Mouse (Mus musculus) embryonic fibroblast, embryonic 13.5 days (primary cell): ENCODE measurements around the gene Ttc23. TPM values are rescaled to one million over a fixed set of nuclear protein-coding genes. Genes with fewer than 3 reads are reported as not detected.

ENCODE experiments used
- H3K27ac ChIP-seq: 2 replicates; pipeline ENCODE4 v1.5.1; 2012; ENCODE audit warnings: low read length, control low read depth, inconsistent platforms; ENCODE audit not compliant: insufficient read depth
- H3K4me1 ChIP-seq: 2 replicates; pipeline ENCODE4 v1.6.1; 2011; ENCODE audit warnings: low read length; ENCODE audit not compliant: control insufficient read depth, insufficient read depth
- H3K4me3 ChIP-seq: 2 replicates; pipeline ENCODE4 v1.5.1; 2011; ENCODE audit warnings: mild to moderate bottlenecking, control low read depth, low read length; ENCODE audit not compliant: insufficient read depth
- CTCF ChIP-seq: IDR thresholded peaks from 2 replicates; pipeline ENCODE4 v1.5.1; 2011; ENCODE audit warnings: mild to moderate bottlenecking, control low read depth, low read length, moderate library complexity, borderline replicate concordance; ENCODE audit not compliant: insufficient read depth
- POLR2A ChIP-seq: IDR thresholded peaks from 2 replicates; pipeline ENCODE4 v1.6.1; 2011; ENCODE audit warnings: low read depth, mild to moderate bottlenecking, control low read depth, low read length, moderate library complexity
- polyA plus RNA-seq: library from polyadenylated mRNA; stranded (reverse); fragments of >200 nt; gene quantifications from 2 replicates; pipeline ENCODE4 v1.2.4, GENCODE M21; 2011; ENCODE audit warnings: low read depth; ENCODE audit not compliant: missing spikeins, insufficient read length

The Ttc23 gene
- polyA plus RNA-seq, 1 experiment: 54.8 TPM

DNA sequence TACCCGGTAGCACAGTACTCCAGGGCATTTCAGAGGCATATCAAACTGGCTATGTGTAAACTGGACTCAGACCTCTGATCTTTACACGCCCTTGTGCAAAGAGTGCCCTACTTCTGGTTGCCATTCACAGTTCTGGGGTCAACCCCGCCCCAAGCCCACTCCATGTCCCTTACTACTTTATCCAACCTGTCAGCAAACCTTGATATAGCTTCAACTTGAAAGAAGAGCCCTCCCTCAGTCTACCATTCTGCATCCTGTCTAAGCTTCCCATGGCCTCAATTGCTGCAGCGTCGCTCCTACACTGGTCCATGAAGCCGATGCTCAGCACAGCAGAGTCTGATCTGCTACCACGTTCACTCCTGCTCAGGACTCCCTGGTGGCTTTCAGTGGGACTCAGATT, 108.2 kb downstream of the Ttc23 start:
- TF ChIP-seq CTCF: no peak
- Histone ChIP-seq H3K27ac (no peak overlapping the region), H3K4me3 (no peak overlapping the region), H3K4me1 (no peaks in the 10 kb centered on the region)

DNA sequence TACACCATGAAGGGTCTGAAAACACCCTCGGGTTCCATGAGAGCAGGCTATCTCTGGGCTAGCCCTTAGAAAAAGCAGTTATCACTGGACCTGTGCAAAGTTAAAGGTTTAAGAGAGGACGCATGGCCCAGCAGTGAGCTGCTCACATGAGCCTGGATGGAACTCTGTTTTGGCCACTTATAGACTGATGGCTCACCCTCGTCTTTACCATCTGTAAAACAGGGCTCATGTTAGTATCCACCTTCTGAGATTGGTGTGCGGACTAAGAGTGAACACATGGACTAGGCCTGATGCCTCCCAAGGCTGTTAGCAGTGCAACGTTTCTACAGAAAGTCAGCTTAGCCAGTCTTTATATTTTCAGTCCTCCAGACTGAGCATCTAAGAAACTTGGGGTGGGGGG, 109.4 kb downstream of the Ttc23 start:
- Histone ChIP-seq H3K4me1 (no peaks in the 10 kb centered on the region), H3K4me3 (no peak overlapping the region), H3K27ac (no peak overlapping the region)
- TF ChIP-seq CTCF: no peak
- no peak for TF ChIP-seq POLR2A

DNA sequence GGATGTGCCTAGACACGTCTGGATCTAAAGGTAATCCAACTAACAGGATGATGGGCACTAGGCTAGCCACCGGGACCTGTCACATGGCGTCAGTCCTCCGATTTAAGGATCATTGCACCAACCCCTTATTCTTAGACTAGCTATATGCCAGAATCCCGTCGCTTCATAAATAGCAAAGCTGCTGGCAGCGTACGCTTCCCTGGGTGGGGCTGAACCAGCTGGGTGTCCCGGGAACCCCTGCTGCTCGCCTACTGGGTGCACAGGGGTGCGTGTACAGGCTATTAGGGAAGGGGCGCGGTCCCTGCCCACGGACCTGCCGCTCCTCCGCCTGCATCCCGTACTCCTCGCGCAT, 111.3 kb downstream of the Ttc23 start:
- TF ChIP-seq POLR2A (no peak), CTCF (no peak)
- Histone ChIP-seq H3K4me1 (no peaks in the 10 kb centered on the region), H3K27ac (no peak overlapping the region), H3K4me3 (peak overlapping the region; percentile 37)

DNA sequence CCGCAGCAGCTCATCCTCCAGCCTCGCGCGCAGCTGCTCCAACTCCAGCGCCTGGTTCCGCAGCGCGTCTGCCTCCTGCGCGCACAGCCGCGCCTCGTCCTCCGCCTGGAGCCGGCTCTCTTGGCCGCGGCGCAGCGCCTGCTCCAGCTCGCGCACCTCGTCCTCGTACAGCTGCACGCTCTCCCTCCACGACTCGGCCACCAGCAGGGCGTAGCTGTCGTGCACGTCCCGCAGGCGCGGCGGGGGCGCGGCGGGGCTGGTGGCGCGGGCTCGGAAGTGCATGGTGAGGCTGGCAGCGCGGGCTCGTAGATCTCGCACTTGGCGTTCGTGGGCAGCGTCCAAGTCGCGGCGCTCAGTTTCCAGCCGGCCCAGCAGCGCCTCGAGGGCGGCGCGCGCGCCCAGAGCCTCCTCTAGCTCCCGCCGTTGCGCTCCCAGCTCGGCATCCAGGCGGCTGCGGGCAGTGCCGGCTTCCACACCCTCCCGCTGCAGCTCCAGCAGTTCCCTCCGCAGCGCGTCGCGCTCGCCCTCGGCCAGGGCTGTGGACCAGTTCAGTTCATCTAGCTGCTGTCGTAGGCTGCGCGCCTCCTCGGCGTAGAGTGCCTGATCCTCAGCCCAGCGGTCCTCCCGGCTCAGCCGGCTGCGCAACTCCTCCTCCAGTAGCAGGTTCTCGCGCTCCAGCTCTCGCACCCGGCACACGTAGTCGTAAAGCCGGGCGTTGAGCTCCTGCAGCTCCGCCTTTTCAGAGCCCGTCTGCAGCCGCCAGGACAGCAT, 111.8 kb downstream of the Ttc23 start:
- Histone ChIP-seq H3K4me3 (peak overlapping the region; percentile 37), H3K4me1 (no peaks in the 10 kb centered on the region), H3K27ac (no peak overlapping the region)
- no peak for TF ChIP-seq CTCF
- no peak for TF ChIP-seq POLR2A

DNA sequence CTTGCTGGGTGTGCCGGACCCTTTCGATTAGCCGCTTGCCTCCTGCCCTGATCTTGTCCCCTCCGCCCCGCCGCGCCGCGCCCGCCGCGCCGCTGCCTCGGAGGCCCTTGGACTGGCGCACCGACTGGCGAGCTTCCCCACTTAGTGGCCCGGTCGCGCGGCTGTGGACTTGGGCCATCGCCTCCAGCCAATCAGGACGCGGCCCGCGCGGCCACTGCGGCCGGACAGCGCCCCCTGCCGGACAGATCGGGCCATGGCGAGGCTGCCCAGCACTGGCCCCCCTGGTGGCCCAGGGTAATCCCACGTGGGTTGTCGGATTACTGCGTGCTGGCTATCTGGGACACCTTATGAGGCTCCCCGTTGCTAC, 112.4 kb downstream of the Ttc23 start, which contains the start of gene Synm:
TSS of gene Synm (minus strand) at position 114 of the 367 bp plus-strand sequence.
- Histone ChIP-seq H3K4me1 (no peaks in the 10 kb centered on the region), H3K4me3 (peak within 1 kb of the TSS; percentile 37), H3K27ac (no peak within 1 kb of the TSS)
- TF ChIP-seq POLR2A (peak; percentile 22; the same call in 1 of the 2 replicates), CTCF (peak; percentile 82)

DNA sequence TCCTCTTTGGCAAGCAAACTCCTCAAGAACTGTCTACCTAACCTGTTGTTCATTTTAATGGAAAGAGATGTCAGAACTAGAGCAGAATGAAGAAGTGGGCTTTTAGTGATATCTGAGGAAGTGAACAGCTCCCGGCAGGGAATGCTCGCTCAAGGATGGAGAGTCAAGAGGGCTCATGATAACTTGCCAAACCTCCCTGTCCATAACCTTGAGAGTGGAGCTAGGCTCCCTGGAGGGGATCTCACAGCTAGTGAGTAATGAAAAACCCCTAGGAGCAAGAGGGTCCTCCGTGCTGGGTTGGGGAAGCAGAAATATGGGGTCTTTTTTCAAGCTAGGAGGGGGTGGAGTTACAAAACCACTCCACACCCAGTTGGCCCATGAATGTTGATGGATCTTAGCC, 116.4 kb downstream of the Ttc23 start:
- TF ChIP-seq CTCF (no peak), POLR2A (no peak)
- Histone ChIP-seq H3K4me1 (no peaks in the 10 kb centered on the region), H3K27ac (no peak overlapping the region), H3K4me3 (no peak overlapping the region)

DNA sequence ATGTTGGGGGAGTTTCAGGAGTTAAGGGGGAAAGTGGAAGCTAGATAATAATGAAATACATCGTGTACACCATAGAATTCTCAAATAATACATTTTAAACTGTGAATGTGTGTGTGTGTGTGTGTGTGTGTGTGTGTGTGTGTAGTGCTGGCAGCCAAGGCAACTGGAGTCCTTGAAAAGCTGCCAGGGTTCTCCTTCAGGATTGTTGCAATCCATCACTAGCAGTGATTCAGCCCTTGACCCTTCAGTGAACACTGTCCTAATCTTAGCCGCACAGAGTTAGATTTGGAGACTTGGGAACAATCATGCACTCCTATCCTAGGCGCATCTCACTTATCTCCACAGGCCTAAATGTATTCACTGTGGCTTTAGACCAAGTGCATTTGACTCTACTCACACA, 120.9 kb downstream of the Ttc23 start:
- H3K4me3 ChIP-seq: no peak overlapping the region
- no peak for TF ChIP-seq CTCF
- TF ChIP-seq POLR2A: no peak
- no peaks in the 10 kb centered on the region for H3K4me1 ChIP-seq
- no peak overlapping the region for H3K27ac ChIP-seq

DNA sequence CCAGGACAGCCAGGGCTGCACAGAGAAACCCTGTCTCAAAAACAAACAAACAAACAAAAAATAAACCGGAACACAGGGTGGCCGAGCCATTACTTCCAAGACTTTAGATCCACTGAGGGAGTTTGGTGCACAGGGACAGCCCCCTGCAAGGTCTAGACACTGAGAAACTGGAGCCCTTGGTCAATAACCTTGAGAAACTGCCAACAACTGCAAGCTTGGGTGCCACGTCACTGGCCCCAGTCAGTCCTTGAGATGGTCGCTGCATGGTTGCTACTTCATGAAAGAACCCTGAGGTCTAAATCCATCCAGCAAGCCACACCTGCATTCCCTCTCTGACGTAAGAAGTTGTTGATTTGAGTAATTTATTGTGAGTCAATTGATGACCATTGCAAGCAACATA, 122.3 kb downstream of the Ttc23 start:
- no peaks in the 10 kb centered on the region for H3K4me1 ChIP-seq
- TF ChIP-seq CTCF (no peak), POLR2A (no peak)
- no peak overlapping the region for H3K4me3 ChIP-seq
- H3K27ac ChIP-seq: no peak overlapping the region

DNA sequence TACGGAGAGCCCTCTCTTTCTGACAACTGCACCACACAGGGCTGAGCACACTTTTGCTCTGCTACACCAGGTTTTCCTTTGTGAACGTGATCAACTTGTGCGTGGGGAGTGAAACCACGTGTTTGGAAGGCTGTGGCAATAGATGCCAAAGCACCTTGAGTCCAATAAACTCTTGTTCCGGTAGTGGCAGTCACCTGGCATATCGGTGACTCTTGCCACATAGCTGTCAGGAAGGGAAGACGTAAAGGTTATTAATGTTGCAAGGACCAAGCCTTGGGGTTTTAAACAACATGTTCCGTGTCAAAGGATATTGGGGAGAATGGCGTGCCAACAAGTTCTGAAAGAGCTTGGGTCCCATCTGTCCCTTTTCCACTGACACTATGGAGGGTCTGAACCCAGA, 125.0 kb downstream of the Ttc23 start:
- Histone ChIP-seq H3K27ac (no peak overlapping the region), H3K4me1 (no peaks in the 10 kb centered on the region; the same call in 1 of the 2 replicates), H3K4me3 (no peak overlapping the region)
- no peak for TF ChIP-seq CTCF
- TF ChIP-seq POLR2A: no peak

DNA sequence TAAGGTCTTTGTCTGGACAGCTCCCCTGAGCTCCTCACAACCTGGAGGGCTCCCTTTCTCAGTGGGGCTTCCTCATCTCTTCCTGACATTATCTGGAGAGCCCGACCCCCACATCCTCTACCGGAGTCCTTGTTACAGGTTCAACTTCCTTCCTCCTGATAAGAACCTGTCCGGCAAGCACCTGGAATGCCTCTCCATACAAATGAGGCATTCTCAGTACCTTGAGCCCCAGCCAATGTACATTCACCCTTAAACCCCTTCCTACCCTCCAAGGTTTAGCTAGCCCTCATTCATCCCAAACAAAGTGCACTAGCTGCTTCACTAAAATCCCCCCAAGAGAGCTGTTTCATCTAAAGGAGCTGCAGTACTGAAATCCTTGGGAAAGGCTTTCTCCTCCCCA, 128.4 kb downstream of the Ttc23 start:
- no peaks in the 10 kb centered on the region; the same call in 1 of the 2 replicates for H3K4me1 ChIP-seq
- no peak overlapping the region for H3K4me3 ChIP-seq
- no peak for TF ChIP-seq POLR2A
- no peak for TF ChIP-seq CTCF
- no peak overlapping the region for H3K27ac ChIP-seq
